Mouse (Mus musculus) inflammation-experienced regulatory T-cells, adult 6 months (primary cell): ENCODE data around the gene Rimkla. TPM values are rescaled to one million over a fixed set of nuclear protein-coding genes. Genes with fewer than 3 reads are reported as not detected.

Experiments
- ATAC-seq: one replicate; pipeline ENCODE4 v1.8.0; 2017
- polyA plus RNA-seq, 3 experiments: library from polyadenylated mRNA; unstranded; fragments of 100-300 nt; shearing (Covaris generic); gene quantifications; one replicate each; pipeline ENCODE4 v1.2.1; 2017

Rimkla gene
- polyA plus RNA-seq, 3 experiments from 2014 or later, result 0.14 to 0.51 TPM; not detected in 1

GRCm38 (mm10) chr4:119417270-119417669 lies 75.2 kb downstream of the Rimkla start:
- ATAC-seq, result no peak

Other genes starting within 250 kb of the Rimkla start
- not detected for gene Cldn19, start 237.2 kb downstream of the Rimkla start, polyA plus RNA-seq
- 100 to 1,000 TPM; 161 to 195 (median 174) TPM for gene Ybx1, start 198.0 kb downstream of the Rimkla start, polyA plus RNA-seq
- 10 to 100 TPM; 38.0 to 65.4 (median 46.1) TPM for gene Ppih, start 172.1 kb downstream of the Rimkla start, polyA plus RNA-seq
- gene Ccdc30, start 77.1 kb downstream of the Rimkla start, polyA plus RNA-seq, result 1 to 10 TPM in 2 of 3 experiments, under 1 TPM in 1; 0.53 to 3.8 (median 3.5) TPM
- gene Ppcs, start 70.2 kb downstream of the Rimkla start, polyA plus RNA-seq, result 10 to 100 TPM; 58.2 to 69.1 (median 59.0) TPM
- gene Zmynd12, start 69.8 kb downstream of the Rimkla start, polyA plus RNA-seq, result not detected
- gene Foxj3, start 44.4 kb upstream of the Rimkla start, polyA plus RNA-seq, result 10 to 100 TPM; 11.2 to 16.4 (median 12.4) TPM
- gene Frg2f1, start 46.9 kb upstream of the Rimkla start, polyA plus RNA-seq, result 1 to 10 TPM in 1 of 3 experiments, under 1 TPM in 2; 0.62 to 2.9 (median 0.87) TPM
- not detected for gene Guca2a, start 145.1 kb upstream of the Rimkla start, polyA plus RNA-seq
- gene Guca2b, start 166.3 kb upstream of the Rimkla start, polyA plus RNA-seq, result not detected
- gene Hivep3, start 241.2 kb upstream of the Rimkla start, polyA plus RNA-seq, result 10 to 100 TPM in 2 of 3 experiments, 1 to 10 TPM in 1; 9.1 to 39.1 (median 33.5) TPM